Mouse (Mus musculus) granulocyte monocyte progenitor cell, adult 5-6 weeks (primary cell): ENCODE data around the gene Sema5b. TPM values are rescaled to one million over a fixed set of nuclear protein-coding genes. Genes with fewer than 3 reads are reported as not detected.
"Not testable (repeated sequence)": the region's sequence is repeated elsewhere in the genome, so short reads cannot be mapped to it uniquely, and the experiment has no call there.

Experiments used
- ATAC-seq: replicated peaks from 2 replicates; pipeline ENCODE4 v1.8.0; 2016; ENCODE audit warnings: mild to moderate bottlenecking, moderate TSS enrichment, inconsistent platforms; ENCODE audit not compliant: poor library complexity, severe bottlenecking
- total RNA-seq, 2 experiments: library from RNA; stranded (forward) in 1 of 2; stranded (reverse) in 1 of 2; fragments of 200-712, 200-1000 nt in 1 of 2; fragments of >200 nt in 1 of 2; fragmentation: Nextera tagmentation in 1 of 2; gene quantifications; 2 replicates each; pipeline ENCODE4 v1.2.3; 2014 to 2017

Sema5b gene
- total RNA-seq, 2 experiments from 2014 or later: not detected

DNA sequence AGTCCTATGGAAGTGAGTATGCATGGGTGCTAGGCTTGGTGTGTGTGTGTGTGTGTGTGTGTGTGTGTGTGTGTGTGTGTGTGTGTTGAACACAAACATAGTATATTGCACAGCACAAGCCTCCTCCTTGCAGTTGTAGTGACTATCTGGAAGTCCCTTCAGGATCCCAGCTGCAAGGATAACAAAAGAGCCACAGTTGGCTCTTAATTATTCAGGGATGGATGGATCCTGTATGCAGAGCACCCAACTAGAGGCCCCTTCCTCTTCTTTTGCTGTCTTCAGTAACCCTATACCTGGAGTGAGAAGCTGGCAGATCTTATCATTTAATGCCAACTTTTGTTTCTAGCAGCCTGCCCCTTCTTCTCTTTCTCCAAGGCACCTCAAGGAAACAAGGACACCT, 7.0 kb downstream of the Sema5b start:
- ATAC-seq: no peak

- ATAC-seq: no peak
Observed at GRCm38 (mm10) chr16:35549354-35549753, 8.4 kb downstream of the Sema5b start.

- no peak for ATAC-seq
Observed at GRCm38 (mm10) chr16:35555596-35556482, 14.9 kb downstream of the Sema5b start.

DNA sequence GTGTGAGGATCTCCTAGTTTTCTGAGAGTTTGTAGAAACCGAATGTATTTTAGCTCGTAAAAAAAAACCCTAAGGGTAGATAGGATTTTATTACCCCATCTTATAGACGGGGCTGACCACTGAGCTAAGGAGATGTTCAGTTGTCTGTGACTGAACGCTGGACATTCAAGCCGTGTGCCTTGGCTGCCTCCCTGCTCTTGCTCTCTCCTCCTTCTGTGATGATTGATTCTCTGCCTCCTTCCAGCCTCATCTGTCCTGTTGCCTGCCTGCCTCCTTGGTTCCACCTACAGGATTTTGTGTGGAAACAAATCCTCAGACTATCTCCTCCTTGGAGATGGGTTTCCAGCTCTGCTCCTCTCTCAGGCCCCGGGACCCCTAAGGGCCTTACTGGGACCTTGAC, 16.1 kb downstream of the Sema5b start:
- ATAC-seq: no peak

- ATAC-seq: no peak
Observed at GRCm38 (mm10) chr16:35561541-35561940, 20.6 kb downstream of the Sema5b start.

GRCm38 (mm10) chr16:35564246-35564905, 23.4 kb downstream of the Sema5b start:
- ATAC-seq: no peak

GRCm38 (mm10) chr16:35565601-35566000, 24.7 kb downstream of the Sema5b start:
- not testable (repeated sequence) for ATAC-seq

- ATAC-seq: no peak
Observed at GRCm38 (mm10) chr16:35568225-35568880, 27.4 kb downstream of the Sema5b start.

DNA sequence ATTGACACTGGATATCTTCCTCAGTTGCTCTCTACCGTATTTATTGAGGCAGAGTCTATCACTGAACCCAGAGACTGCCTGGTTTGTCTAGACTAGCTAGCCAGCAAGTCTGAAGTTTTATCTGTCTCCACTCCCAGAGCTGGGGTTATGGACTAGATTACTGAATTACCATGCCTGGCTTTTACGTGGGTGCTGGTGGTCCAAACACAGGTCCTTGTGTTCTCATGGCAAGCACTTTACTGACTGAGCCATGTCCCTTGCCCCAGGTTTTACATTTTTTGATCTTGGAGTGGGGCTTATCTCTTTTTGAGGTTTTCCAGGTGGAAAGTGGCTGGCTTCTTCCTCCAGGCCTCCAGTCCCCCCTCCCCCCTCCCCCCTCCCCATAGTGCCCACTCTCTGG, 28.4 kb downstream of the Sema5b start:
- no peak for ATAC-seq

DNA sequence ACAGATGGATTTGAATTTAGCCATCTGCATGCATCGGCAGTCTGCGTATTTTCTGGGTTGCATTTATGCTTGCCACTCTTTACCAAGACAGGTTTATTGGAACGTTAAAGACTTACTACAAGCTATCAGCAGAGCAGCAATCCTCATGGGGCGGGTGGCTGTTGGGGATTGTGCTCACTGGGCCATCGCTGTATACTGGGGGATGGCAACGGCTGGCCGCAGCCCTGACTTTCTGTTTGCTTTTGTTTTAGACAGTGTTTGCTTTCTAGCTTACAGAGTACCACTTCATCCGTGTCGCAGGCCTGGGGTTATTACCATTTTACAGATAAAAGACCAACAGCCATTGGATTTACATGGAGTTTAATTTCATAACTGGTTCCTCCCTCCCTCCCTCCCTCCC, 28.8 kb downstream of the Sema5b start:
- ATAC-seq: no peak

DNA sequence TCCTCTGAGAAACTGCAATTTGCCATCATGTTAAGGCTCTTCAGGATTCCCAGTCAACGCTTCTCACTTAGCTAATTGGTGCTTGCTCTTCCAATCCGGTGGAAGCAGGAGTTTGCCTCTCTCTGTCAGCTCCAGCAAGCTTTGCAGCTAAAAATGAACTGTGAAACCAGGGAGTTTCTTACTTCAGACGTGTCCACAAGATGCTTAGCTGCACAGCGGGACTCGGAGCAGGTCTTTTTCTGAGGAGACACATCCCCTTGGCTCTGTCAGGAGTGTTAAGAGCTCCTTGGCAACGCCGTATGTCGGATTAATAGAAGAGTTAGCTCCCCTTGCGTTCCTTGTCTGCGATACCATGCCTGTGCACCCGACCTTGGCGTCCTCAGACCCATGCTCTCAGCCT, 29.7 kb downstream of the Sema5b start:
- ATAC-seq: no peak

DNA sequence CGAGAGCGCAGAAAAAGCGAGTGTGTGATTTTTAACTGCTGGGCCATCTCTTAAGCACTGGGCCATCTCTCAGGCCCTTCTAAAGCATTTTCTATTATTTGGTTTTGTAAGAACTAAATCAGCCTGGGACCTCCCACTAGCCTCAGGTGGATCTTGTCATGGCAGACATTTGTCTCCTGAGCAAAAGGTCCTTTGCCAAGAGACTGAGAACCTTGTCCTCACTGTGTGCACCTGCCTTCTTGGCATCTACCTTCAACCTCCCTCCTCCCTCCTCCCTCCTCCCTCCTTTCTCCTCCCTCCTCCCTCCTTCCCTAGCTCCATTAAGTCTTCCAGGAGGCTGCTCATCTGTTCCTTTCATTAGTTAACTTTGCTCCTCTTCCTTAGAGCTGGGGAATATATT, 32.6 kb downstream of the Sema5b start:
- ATAC-seq: no peak

GRCm38 (mm10) chr16:35577181-35577941, 36.4 kb downstream of the Sema5b start:
- ATAC-seq: no peak

DNA sequence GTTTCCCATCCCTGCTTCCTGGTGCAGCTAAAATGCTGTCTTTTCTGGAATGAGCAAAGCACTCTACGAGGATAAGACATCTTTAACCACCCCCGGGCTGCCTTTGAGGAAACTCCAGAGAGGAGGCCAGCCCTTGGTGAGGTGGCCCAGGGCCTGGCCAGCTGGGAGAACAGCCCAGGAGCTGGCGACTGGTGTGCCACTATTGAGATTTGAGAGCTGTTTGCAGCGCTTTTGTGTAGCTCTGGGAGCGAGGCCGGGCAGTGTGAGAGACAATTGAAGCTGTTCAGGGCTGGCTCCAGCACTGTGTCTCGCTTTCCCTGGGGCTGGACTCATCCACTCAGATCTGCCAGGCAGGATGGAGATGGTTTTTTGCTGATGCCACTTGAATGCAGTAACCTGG, 40.4 kb downstream of the Sema5b start:
- no peak for ATAC-seq

DNA sequence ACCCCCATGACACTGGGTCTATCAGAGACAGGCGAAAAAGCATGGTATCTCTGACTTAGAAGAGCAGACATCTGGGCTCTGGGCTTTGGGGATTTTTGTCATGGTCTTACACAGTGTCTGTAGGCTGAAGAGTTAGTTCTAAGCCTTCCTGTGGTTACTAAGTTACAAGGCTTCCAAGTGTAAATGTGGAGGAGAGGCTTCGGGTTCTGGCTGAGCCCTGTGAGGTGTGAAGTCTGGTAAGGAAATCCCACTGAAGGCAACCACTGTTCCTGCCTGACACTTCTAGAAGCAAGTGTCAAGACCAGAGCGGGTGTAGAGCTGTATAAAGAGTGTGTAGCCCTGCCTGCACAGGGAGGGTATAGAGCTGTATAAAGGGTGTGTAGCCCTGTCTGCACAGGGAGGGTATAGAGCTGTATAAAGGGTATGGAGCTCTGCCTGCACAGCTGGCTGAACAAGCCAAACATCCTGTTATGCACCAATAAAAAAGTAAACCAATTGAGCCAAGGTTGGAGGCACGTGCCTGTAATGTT, 42.7 kb downstream of the Sema5b start:
- no peak for ATAC-seq

- no peak for ATAC-seq
Observed at GRCm38 (mm10) chr16:35585126-35585694, 44.3 kb downstream of the Sema5b start.

DNA sequence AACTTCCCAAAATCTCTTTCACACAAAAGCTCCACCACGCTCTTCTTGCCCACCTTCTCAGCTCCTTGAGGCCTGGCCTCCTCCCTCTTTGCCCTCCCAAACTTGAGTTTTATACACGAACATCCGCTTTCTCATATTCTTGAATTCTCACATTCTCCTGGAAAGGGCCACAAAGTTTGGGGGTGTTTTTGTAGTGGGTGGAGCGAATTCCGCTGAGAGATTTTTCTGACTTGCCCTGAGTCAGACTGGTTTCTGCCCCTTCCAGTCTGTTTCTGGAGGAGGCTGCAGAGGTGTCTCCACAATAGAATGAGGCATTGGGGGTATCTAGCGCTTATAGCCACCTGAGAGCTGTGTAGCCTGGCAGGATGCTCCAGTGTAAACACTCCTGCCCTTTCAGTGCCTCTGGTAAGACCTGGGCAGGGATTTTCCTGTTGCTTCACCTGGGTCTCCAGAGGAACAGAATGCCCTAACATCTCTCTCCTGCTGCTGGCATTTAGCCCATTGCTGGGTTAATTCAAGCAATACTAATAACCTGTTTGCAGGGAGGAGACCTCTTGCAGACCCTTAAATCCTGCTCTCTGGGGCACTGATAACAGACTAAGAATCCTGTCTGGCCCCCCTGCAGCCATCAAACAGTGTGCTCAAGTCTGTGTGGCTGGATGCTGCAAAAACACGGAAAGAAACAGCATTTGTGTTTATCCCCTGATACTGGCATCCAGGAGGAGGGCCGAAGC, 46.3 kb downstream of the Sema5b start:
- no peak for ATAC-seq

GRCm38 (mm10) chr16:35587866-35588465, 47.0 kb downstream of the Sema5b start:
- no peak for ATAC-seq

DNA sequence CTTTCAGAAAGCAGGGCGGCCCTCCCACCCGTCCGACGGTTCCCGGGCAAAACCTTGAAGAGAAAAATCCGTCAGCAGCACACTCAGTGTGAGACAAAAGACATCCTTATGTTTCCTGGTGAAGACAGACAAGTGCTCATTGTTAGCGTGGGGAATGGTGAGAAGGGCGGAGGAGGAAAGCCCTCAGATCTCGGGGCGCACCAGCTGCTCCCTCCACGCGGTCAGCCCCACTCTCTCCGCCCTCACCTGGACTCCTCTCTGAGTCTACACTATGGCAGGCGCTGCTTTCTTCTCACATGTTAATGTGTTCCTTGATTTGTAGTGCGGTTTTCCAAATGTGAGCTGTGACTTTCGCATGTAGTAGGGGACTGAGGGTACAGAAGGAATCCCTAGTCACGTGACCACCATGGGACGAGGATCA, 47.8 kb downstream of the Sema5b start:
- ATAC-seq: no peak
